Mouse (Mus musculus) lung, adult 2 months (tissue): ENCODE measurements at regions not wholly inside any gene's neighbourhood (a gene's known extent, or its start where the extent isn't known, plus 50 kb on each side); places are given as distances from the start of the nearest gene placed in this dataset.

Experiments used
- CTCF ChIP-seq: fragments of 200-500 bp; IDR thresholded peaks from 2 replicates; pipeline ENCODE4 v1.5.1; 2011; ENCODE audit warnings: mild to moderate bottlenecking, low read length, control low read depth; ENCODE audit not compliant: insufficient read depth
- POLR2A ChIP-seq: fragments of 200-500 bp; IDR thresholded peaks from 2 replicates; pipeline ENCODE4 v1.6.1; 2011; ENCODE audit warnings: low read depth, mild to moderate bottlenecking, control low read depth, low read length, borderline replicate concordance; ENCODE audit errors: extremely low read depth

- TF ChIP-seq POLR2A (no peak), CTCF (no peak)
Observed at GRCm38 (mm10) chr7:72567378-72567777, 261.0 kb upstream of the Mctp2 start.
